Mouse (Mus musculus): ENCODE data around the gene Macrod2.
A peak's percentile ranks its signal among the peaks of the same experiment; 100 is the strongest.

Gene Macrod2

DNA sequence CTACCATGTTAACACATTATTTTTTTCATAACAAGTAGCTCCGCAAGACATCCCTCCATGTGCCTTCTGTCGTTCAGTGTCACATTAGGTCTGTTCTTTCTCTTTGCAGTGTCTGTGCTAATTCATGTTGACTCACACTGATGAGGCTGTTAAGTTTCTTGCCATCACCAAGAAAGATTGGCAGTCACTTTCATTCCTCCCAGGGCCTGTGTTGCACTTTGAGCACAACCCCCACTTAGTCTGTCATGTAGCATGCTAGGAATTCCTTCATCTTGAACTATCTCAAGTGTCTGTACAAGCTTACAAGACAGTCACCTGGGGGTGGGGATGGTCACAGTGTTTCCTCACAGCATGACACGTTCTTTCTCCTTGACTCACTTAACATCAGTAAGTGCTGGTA is 696.2 kb downstream of the Macrod2 start:
- DNase-seq = peak; percentile 54

DNA sequence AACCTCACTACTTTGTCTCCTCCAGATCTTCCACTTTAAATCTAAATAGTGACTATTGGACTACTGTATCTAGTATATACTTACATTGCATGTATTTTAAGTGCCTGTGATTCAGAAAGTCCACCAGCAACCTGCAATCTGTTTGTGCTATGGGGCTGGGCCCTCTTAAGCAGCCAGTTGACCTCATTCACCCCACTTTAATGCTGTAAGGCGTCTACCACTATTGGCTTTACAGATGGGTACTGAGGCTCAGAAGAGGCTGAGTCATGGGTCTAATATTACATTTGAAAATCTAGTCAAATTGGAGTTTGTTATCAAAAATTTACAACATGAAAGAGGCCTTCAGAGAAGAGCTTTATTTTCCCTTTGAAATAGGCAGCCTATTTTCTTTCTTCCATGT is 722.5 kb downstream of the Macrod2 start:
- peak; percentile 72 for DNase-seq

DNA sequence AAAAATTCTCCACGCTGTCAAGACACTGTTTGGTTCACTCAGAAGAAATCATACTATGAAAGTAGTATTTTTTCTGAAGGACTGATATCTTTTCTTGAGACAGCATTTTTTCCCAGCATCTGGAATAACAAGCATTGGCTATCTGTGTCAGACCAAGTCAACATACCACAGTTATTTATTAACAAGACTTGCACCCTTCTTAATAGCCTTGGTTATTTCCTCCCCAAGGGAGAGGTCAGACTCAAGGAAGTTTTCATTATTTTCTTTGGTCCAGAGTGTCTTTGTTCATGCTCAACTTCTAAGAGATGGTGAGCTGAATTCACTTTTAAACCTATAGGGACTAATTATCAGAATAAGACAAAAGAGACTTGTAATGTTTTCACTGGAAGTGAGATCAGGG is 728.8 kb downstream of the Macrod2 start:
- no peak for DNase-seq

DNA sequence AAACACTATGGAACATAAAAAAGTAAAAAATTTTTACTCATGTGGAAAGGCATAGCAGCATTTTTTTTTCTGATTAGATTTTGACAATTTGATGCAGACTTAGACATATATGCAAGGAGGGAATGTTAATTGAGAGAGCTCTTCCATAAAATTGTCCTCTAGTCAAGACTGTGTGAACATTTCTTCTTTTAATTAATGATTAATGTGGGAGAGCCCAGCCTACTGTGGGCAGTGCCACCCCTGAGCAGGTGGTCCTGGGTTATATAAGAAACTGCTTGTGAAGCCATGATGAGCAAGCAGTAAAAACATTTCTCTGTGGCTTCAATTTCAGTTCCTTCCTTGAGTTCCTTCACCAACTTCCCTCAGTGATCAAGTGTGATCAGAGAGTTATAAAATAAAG is 730.5 kb downstream of the Macrod2 start:
- DNase-seq = no peak

DNA sequence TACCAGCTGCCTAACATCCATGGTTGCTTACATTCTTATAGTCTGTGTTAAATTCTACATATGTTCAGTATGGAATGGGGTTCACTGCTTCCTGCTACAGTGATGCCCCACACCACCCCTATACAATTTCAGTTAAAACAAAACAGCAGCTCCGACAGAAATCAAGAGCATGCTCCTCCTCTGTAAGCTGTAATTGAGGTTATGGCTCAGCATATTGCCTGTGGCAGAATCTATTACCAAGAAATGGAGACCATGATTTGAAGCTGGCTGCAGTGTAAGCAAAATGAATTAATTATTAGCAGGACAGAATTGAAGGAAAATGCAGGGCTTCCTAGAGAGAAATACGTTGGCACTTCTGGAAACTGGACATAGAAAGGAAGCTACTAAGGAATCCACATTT is 747.2 kb downstream of the Macrod2 start:
- DNase-seq = no peak

DNA sequence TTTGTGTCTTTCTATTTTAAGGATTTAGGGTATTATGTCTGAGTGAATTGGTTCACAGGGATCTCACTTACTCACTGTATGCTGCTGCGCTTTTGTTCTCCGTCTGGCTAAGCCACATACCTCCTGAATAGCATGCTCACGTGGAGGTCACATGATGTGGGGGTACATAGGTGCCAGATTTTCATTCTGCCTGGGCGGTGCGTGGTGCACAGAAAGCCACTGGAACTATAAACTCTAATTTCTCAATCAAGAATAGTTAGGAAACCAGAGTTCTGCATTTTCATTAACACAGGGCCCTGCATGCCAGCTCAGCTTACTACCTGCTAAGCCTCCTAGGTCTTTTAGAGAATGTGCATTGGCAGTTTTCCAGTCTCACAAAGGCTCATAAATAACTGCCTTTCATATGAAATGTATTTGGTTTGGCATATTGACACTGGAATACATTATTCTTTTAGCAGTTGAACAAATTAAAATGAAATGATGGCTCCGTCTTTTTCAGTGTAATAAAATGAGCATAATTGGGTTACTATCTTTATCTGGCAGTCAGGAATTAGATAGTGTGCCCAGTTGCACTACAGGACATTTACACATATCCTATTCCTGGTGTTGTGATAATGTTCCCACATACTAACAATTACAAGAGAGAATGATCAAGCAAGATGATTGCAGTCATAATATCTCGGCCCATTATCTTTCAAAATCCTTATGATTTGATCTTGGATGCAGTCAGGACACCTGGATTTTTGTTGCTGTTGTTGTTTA is 757.1 kb downstream of the Macrod2 start:
- no peak for DNase-seq

DNA sequence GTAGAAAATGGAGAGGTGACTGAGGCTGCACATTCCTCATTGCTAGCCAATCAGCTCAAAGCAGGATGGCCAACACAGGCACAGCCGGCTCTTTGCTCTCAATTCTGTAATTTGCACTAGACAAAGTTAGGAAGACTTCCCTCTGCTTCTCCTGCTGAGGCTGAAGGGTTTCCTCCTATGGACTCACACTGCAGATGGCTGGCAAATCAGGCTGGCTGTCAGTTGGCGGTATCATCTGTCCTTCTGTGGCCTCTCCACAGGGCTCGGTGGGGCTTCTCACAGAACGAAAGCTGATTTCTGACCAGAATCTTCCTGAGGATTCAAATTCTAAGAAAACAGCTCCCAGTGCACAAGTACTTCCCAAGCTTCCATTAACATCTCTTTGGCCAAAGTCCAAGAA is 760.9 kb downstream of the Macrod2 start:
- DNase-seq = no peak

DNA sequence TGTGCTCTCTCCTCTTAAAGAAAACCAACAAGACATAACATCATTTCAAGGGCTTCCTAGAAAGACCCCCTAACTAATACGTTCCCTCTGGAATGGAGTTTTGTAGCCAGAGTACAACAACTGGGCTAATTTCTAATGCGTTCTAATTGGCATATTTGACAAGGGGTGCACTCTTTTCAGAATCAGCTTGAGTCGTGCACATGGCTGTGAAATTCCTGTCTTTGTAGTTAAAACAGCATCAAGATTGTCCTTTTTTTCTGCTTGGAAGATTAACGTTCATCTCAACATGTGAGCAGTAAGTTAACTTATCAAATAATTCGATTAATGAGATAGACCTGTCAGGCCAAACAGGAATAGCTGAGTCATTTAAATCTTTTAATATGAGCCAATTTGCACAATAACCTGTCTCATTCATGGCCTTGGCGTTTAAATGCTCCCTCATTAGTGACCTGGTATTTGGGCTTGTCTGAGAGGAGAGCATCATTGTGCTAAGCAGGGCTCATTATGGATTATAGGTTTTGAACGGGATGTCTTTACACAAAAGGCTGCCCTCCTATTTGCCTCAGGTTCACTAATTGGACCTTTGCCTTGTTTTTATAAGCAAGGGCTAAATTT is 762.0 kb downstream of the Macrod2 start:
- no peak for DNase-seq

DNA sequence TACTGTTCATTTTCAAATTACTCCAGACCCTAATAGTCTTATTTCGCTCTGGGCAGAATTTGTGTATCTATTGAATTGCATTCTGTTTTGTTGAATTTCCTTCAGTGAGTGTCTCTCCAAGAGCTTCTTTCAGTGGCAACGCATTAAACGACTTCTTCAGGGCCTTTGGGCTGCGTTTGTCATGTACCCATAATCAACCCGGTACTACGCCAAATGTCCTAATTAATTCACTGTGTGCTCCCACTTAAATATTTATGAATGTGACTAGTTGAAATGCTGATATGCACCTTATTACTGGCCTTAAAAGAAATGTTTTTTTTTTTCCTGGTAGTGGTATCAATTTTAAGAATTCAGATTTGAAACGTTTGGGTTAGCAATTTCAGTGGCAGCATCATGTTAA is 763.1 kb downstream of the Macrod2 start:
- no peak for DNase-seq

DNA sequence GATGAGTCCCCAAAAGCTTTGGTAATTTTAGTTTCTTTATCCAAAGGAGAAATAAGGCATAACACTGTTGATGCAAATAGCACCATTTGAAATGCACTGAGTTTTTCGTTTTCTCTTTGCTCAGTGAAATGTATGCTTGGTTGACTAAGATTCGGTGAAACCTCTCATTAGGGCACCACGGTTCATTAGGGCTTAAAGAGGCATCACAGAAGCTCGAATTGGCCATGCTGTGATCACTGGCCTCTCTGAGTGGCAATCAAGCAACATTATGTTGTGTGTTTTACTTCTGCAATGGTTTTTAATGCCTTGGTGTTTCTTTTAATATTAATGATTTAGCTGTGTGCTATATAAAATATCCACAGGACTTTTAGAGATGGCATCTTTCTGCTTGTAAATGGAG is 768.8 kb downstream of the Macrod2 start:
- no peak for DNase-seq

DNA sequence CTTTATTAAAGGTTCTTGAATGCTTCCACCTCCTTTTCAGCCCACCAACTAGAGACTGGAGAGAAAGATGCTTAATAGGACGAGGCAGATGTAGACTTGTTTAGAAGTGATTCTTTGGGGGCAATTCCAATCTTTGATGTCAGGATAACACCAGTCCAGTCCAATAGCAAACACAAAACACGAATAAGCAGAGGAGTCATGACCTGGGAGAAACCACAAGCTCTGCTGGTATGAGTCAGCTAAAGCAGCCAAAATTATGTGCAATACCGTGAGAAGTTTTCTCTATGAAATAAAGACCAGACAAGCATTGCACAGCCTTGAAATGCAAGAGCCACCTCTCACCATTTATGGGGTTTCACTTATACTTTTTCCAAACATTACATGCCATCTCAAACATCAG is 774.5 kb downstream of the Macrod2 start:
- DNase-seq = no peak

DNA sequence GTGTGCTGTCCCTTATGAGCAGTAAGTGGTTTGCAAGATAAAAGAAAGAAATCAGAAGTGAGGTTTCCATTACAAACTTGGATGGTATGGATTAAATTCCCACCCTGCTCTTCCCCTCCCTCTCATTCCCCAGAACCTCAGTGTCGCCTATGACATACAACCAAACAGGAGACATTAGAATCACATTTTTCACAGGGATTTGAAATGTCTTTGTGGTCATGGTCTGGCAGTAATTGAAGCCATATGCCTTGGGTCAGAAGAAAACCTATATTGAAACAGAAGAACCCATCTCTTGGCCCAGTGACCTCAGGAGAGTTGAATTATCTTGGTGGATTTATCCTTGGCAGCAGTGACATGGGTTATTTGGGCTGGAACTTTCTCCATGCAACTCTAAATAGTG is 778.1 kb downstream of the Macrod2 start:
- no peak for DNase-seq

DNA sequence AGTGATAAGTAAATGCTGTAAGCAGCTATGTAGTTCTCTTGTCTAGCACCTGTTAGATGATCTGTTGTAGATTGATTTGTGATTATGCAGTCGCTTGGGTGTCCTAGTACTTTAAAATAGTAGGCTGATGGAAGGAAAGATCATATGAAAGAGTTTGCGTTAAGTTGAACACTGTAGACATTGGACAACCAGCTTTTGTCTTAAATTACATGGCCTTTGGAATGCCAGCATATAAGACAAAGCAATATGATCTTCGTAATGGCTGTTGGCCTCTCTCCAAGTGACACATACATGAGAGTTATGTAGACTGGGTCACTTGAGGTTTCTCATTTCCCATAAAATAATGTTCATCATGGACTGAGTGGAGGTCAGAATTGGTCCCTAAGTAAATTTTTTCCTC is 778.5 kb downstream of the Macrod2 start:
- DNase-seq = no peak

DNA sequence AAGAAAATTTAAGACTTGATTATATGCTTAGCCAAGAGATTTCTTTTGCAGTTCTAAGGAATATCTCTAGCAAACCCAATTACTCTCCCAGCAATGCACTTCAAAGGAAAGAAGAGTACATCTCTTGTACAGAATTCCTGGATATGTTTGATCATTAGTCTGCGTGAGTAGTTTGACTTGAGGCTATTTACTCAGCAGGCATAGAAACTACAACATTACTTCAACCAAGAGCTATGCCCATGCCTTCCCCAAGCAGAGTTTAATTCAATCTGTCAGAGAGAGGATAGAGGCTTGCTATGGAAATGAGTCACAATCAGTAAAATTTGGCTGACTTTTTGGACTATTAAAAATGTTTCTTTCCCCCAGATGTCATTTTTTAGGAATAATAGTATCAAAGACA is 785.5 kb downstream of the Macrod2 start:
- no peak for DNase-seq

DNA sequence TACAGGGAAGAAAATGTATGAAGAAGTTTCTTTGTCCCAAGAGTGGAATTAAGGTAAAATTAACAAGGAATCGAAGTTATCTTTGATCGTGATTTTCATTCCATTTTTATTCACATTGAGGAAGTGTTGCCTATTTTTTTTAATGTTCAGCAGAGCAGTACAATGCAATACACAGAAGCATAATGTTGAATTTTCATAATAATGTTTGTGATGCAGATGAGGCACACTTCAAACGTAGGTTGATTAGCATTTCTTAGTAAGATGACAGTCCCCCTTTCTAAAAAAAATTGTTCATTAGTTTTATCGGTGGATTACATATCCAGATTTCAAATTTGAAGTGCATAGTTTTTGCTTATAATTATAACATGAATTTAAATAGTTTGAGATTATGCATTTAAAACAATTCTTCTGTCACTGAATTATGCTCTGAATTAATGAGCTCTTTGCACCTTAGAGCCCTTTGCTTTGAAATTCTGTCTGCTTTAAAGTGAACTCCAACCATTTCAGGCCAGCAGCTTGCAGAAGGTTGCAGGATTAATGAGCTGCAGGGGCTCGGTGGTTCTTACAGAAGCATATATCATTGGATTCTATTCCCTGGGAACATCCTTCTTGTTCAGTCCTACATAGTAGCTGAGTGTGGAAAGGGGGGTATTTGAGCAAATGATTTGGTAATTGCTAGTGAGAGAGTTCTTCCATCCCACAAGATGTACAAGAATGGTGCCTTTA is 787.1 kb downstream of the Macrod2 start:
- DNase-seq = no peak

DNA sequence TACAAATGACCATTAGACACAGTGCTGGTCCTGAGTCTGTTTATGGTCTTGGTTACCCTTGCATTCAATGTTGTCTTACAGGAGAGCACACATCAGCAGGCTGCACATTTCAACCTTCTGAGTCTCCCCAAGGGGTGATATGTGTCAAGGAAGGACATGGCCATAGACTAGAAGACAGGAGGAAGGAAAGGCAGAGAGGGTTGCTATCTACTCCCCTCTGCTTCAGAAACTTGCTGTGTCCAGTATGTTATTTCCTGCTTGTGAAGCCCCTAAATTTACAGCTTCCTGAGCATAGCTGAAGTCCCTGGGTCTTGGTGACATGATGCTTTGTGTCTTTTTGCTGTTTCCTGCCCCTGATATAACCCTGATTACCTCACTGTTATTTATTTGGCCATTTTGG is 799.4 kb downstream of the Macrod2 start:
- DNase-seq = no peak

DNA sequence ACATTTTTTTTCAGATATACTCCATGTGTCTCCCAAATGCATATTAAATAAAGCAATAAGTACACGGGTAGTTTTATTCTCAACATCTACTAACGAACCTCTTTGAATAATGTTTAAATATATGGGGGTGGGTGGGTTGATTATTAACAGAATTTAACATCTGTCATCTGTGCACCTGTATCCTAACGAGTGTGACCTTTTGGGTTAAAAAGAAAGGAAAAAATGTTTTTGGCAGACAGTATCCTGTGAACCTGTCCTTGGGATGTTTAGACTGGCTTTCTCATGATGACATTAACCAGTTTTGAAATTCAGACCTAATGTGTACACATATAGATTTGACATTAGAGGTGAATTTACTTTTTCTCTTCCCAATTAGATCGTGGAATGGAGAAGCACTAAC is 805.4 kb downstream of the Macrod2 start:
- DNase-seq = no peak

DNA sequence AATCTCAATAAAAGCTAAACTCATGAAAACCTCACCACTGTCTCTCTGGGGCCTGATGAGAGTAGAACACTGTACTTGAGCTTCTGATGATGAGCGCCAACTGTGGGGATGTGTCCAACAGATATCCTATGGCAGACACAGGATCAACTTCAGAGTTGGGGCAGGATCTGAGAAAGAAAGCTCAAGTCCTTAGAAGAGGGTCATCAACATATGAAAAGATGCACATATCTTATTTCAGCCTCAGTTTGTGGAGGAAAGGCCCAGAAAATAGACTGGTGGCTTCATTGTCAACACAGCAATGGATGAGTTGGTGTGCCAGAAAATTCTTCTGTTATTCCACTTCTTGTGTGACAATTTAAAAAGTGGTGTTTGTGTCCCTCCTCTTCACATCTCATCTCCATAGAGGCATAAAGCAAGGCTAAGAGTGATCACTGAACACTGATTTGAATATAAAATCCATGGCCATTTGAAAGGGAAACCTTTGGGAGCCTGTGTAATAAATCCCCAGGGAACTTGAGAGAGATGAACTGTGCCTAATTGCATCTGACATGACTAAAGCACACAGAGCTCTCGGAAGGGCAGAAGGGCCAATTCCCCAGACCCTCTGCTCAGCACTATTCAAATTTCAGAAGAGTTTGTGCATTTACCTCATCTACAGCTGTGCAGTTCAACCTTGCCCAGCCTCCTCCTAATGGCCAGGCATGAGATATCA is 806.4 kb downstream of the Macrod2 start:
- DNase-seq = no peak

DNA sequence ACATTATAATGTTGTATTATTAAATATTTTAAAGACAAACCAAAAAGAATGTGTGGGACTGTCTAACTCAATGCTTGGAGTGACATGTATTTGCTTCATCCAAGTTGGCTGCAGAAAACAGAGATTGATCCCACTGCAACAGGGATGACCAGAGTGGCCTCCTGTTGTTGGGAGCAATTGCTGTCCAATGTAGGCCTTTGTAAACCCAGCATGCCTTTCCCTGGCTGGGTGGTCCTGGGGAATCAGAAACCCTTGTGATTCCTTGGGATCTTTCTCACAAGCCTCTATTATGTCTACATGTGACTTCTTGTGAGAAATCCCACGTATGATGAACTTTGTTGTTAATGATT is 806.9 kb downstream of the Macrod2 start:
- no peak for DNase-seq

DNA sequence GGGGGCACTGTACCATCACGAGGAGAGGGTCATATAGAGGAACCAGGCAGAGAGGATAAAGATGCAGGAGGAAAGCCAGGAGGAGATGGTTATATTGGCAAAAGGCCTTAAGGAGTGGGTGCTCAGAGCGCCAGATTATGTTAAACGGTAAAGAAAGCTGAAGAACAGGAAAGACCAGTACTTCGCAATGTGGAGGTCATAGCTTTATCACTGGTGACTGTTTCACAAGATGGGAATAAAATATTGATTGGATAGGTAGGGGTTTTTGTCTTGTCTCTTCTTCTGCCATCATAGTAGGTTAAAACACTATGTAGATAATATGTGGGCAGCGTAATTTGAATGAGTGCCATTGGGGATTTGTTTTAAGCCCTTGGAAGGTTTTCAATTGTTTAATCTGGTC is 816.2 kb downstream of the Macrod2 start:
- no peak for DNase-seq

DNA sequence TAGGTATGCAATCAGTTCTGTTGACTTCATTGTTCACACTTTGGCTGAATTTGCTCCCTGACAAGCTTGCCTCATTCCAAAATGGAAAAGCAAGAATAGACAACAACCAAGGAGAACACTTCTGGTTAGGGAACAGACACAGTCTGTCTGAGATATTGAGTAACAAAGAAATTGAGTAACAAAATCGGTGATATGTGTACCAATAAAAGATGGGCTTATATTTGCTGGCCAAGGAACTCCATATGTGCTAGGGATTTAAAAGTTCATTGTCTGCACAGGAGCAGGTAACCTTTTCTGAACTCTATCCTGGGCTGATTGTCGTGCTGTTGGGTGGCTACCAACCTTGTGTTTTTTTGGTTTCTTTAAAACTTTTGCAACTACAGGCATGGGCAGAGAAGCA is 817.2 kb downstream of the Macrod2 start:
- no peak for DNase-seq

DNA sequence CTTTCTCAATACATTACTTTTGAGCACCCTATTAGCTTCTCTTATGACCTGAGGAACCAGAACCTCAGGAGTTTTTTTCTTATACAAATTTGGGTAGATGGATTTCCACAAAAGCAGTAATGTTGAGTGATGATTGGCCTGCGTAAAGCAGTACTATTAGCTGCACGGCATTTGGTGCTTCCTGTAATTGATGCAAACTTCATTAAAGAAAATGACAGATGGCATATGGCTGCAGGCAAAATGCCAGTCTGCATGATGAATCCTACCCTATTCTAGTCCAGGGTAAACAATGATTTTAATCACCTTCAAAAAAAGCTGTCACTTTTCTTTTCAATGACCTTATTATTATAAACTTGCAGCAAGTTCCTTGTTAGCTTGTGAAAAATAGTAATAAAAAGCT is 822.4 kb downstream of the Macrod2 start:
- DNase-seq = no peak

DNA sequence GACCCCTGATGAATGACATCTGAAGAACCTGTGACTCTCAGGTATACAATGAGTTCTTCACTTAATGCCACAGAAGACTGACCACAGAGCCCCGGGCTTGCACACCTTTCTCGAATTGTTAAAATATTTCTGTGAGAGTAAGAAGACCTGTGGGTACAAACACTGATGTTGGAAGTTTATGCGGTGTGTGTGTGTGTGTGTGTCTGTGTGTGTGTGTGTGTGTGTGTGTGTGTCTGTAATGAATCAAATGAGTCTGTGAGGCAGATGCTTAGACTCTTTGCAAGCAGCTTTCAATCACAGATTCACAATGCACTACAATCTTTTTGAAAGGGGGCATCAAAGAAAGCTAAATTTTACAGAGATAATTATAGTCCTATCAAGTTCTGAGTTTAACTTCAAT is 822.8 kb downstream of the Macrod2 start:
- no peak for DNase-seq

DNA sequence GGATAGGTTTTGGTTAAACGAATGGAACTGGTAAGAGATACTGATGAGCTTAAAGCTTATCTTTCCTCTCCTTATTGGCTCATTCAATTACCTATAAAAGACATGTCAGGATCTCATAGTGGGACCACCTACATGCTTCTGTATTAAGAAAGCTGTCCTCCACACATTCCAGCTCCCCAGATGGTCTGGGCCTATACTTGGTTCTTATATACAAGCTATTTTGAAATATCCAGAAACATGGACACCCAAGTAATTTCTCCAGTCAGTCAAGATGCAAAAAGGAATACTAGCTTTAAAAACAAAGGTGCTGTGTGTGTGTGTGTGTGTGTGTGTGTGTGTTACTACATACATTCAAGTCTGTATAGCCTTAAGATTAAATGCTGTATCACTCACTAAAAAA is 833.7 kb downstream of the Macrod2 start:
- DNase-seq = no peak
